Mouse (Mus musculus): ENCODE measurements at regions not wholly inside any gene's neighbourhood (a gene's known extent, or its start where the extent isn't known, plus 50 kb on each side); places are given as distances from the start of the nearest gene placed in this dataset.
A peak's percentile ranks its signal among the peaks of the same experiment; 100 is the strongest.

GRCm38 (mm10) chrX:37753474-37753873 is 51.2 kb upstream of the Rhox5 start:
- DNase-seq = peak; percentile 4

- peak; percentile 1 for DNase-seq
Observed at GRCm38 (mm10) chrX:37754385-37754784, 50.3 kb upstream of the Rhox5 start.
